Mouse (Mus musculus): Measurements from ENCODE around the gene Pakap. TPM values are rescaled to one million over a fixed set of nuclear protein-coding genes. Genes with fewer than 3 reads are reported as not detected.

Pakap gene
- polyA plus RNA-seq, 1 experiment from 2014 or later, result 1.4 TPM

GRCm38 (mm10) chr4:57829740-57830139, 261.8 kb downstream of the Pakap start:
- Histone ChIP-seq H3K4me1 (replicated peaks) (no peaks in the 10 kb centered on the region), H3K27me3 (no peaks in the 10 kb centered on the region), H3K27ac (replicated peaks) (no peak overlapping the region), H3K4me2 (no peak overlapping the region), H3K9ac (no peak overlapping the region), H3K9me3 (replicated peaks) (no peaks in the 10 kb centered on the region), H3K36me3 (replicated peaks) (no peaks in the 10 kb centered on the region), H3K4me3 (replicated peaks) (no peak overlapping the region)
- WGBS (ENCODE audit: insufficient replicate concordance), result 70% methylated on average over 3 of the region's 3 CpGs
- no peak for ATAC-seq (ENCODE audit: insufficient read depth)

- no peak overlapping the region for H3K27ac ChIP-seq (replicated peaks)
- no peak overlapping the region for H3K4me2 ChIP-seq
- H3K9me3 ChIP-seq (replicated peaks), result no peaks in the 10 kb centered on the region
- 33% methylated on average over 7 of the region's 7 CpGs for WGBS (ENCODE audit: insufficient replicate concordance)
- no peak for ATAC-seq (ENCODE audit: insufficient read depth)
- H3K4me3 ChIP-seq (replicated peaks), result no peak overlapping the region
- H3K36me3 ChIP-seq (replicated peaks), result no peaks in the 10 kb centered on the region
- no peaks in the 10 kb centered on the region for H3K27me3 ChIP-seq
- no peak overlapping the region for H3K9ac ChIP-seq
- no peaks in the 10 kb centered on the region for H3K4me1 ChIP-seq (replicated peaks)
Measured at GRCm38 (mm10) chr4:57832318-57832717, 264.3 kb downstream of the Pakap start.

- no peaks in the 10 kb centered on the region for H3K9me3 ChIP-seq (replicated peaks)
- WGBS (ENCODE audit: insufficient replicate concordance), result 42% methylated on average over 4 of the region's 4 CpGs
- no peak overlapping the region for H3K9ac ChIP-seq
- H3K36me3 ChIP-seq (replicated peaks), result no peaks in the 10 kb centered on the region
- no peak overlapping the region for H3K4me2 ChIP-seq
- ATAC-seq (ENCODE audit: insufficient read depth), result no peak
- no peaks in the 10 kb centered on the region for H3K4me1 ChIP-seq (replicated peaks)
- H3K27me3 ChIP-seq, result no peaks in the 10 kb centered on the region
- no peak overlapping the region for H3K4me3 ChIP-seq (replicated peaks)
- no peak overlapping the region for H3K27ac ChIP-seq (replicated peaks)
Measured at GRCm38 (mm10) chr4:57833060-57833459, 265.1 kb downstream of the Pakap start.

GRCm38 (mm10) chr4:57834141-57834540, 266.2 kb downstream of the Pakap start:
- no peaks in the 10 kb centered on the region for H3K4me1 ChIP-seq (replicated peaks)
- no peaks in the 10 kb centered on the region for H3K36me3 ChIP-seq (replicated peaks)
- no peak overlapping the region for H3K4me2 ChIP-seq
- no peak overlapping the region for H3K9ac ChIP-seq
- no peaks in the 10 kb centered on the region for H3K27me3 ChIP-seq
- no peak overlapping the region for H3K27ac ChIP-seq (replicated peaks)
- 48% methylated on average over 4 of the region's 4 CpGs for WGBS (ENCODE audit: insufficient replicate concordance)
- ATAC-seq (ENCODE audit: insufficient read depth), result no peak
- H3K4me3 ChIP-seq (replicated peaks), result no peak overlapping the region
- no peaks in the 10 kb centered on the region for H3K9me3 ChIP-seq (replicated peaks)

GRCm38 (mm10) chr4:57837089-57837488, 269.1 kb downstream of the Pakap start:
- Histone ChIP-seq H3K4me3 (replicated peaks) (no peak overlapping the region), H3K4me1 (replicated peaks) (no peaks in the 10 kb centered on the region), H3K9me3 (replicated peaks) (no peaks in the 10 kb centered on the region), H3K4me2 (no peak overlapping the region), H3K9ac (no peak overlapping the region), H3K36me3 (replicated peaks) (no peaks in the 10 kb centered on the region), H3K27ac (replicated peaks) (no peak overlapping the region), H3K27me3 (no peaks in the 10 kb centered on the region)
- no peak for ATAC-seq (ENCODE audit: insufficient read depth)
- WGBS (ENCODE audit: insufficient replicate concordance), result 55% methylated on average over 9 of the region's 9 CpGs

GRCm38 (mm10) chr4:57839343-57839742, 271.4 kb downstream of the Pakap start:
- Histone ChIP-seq H3K9ac (no peak overlapping the region), H3K27ac (replicated peaks) (no peak overlapping the region), H3K27me3 (no peaks in the 10 kb centered on the region), H3K4me2 (no peak overlapping the region), H3K4me1 (replicated peaks) (no peaks in the 10 kb centered on the region), H3K4me3 (replicated peaks) (no peak overlapping the region), H3K36me3 (replicated peaks) (no peaks in the 10 kb centered on the region), H3K9me3 (replicated peaks) (no peaks in the 10 kb centered on the region)
- no peak for ATAC-seq (ENCODE audit: insufficient read depth)
- 30% methylated on average over 4 of the region's 4 CpGs for WGBS (ENCODE audit: insufficient replicate concordance)

GRCm38 (mm10) chr4:57841911-57842310, 273.9 kb downstream of the Pakap start:
- H3K4me2 ChIP-seq, result no peak overlapping the region
- H3K4me3 ChIP-seq (replicated peaks), result no peak overlapping the region
- 0 out of 2 replicates have a peak, but pooled peaks cover 5% of the 10 kb centered on the region for H3K4me1 ChIP-seq (replicated peaks)
- H3K36me3 ChIP-seq (replicated peaks), result no peaks in the 10 kb centered on the region
- H3K27ac ChIP-seq (replicated peaks), result no peak overlapping the region
- H3K9ac ChIP-seq, result no peak overlapping the region
- ATAC-seq (ENCODE audit: insufficient read depth), result no peak
- no peaks in the 10 kb centered on the region for H3K27me3 ChIP-seq
- H3K9me3 ChIP-seq (replicated peaks), result no peaks in the 10 kb centered on the region
- WGBS (ENCODE audit: insufficient replicate concordance), result 15% methylated on average over 1 of the region's 1 CpGs

- Histone ChIP-seq H3K36me3 (replicated peaks) (no peaks in the 10 kb centered on the region), H3K27ac (replicated peaks) (no peak overlapping the region), H3K9ac (no peak overlapping the region), H3K4me2 (no peak overlapping the region), H3K27me3 (no peaks in the 10 kb centered on the region), H3K9me3 (replicated peaks) (no peaks in the 10 kb centered on the region), H3K4me1 (replicated peaks) (0 out of 2 replicates have a peak, but pooled peaks cover 10% of the 10 kb centered on the region), H3K4me3 (replicated peaks) (no peak overlapping the region)
- no peak for ATAC-seq (ENCODE audit: insufficient read depth)
- 60% methylated on average over 11 of the region's 11 CpGs for WGBS (ENCODE audit: insufficient replicate concordance)
Measured at GRCm38 (mm10) chr4:57842472-57843305, 274.7 kb downstream of the Pakap start.

GRCm38 (mm10) chr4:57845031-57845431, 277.1 kb downstream of the Pakap start:
- Histone ChIP-seq H3K27ac (replicated peaks) (peak overlapping the region; percentile 26; the same call in 1 of the 2 replicates), H3K4me2 (peak overlapping the region; percentile 1; the same call in 1 of the 2 replicates), H3K9me3 (replicated peaks) (no peaks in the 10 kb centered on the region), H3K4me1 (replicated peaks) (0 out of 2 replicates have a peak, but pooled peaks cover 10% of the 10 kb centered on the region), H3K27me3 (no peaks in the 10 kb centered on the region), H3K36me3 (replicated peaks) (no peaks in the 10 kb centered on the region), H3K4me3 (replicated peaks) (0 out of 2 replicates have a peak overlapping the region, but pooled peaks have one; percentile 7), H3K9ac (no peak overlapping the region)
- ATAC-seq (ENCODE audit: insufficient read depth), result 0 out of 2 replicates have a peak, but pooled peaks have one; percentile 37
- WGBS (ENCODE audit: insufficient replicate concordance), result 31% methylated on average over 10 of the region's 10 CpGs

- 41% methylated on average over 12 of the region's 12 CpGs for WGBS (ENCODE audit: insufficient replicate concordance)
- no peak for ATAC-seq (ENCODE audit: insufficient read depth)
- peak overlapping the region; percentile 7 for H3K4me3 ChIP-seq (replicated peaks)
Measured at GRCm38 (mm10) chr4:57845541-57846210, 277.7 kb downstream of the Pakap start.

GRCm38 (mm10) chr4:57846381-57846990, 278.5 kb downstream of the Pakap start:
- 30% methylated on average over 10 of the region's 12 CpGs for WGBS (ENCODE audit: insufficient replicate concordance)
- Histone ChIP-seq H3K27ac (replicated peaks) (no peak overlapping the region), H3K27me3 (no peaks in the 10 kb centered on the region), H3K9me3 (replicated peaks) (no peaks in the 10 kb centered on the region), H3K4me3 (replicated peaks) (no peak overlapping the region), H3K4me1 (replicated peaks) (0 out of 2 replicates have a peak, but pooled peaks cover 10% of the 10 kb centered on the region), H3K36me3 (replicated peaks) (no peaks in the 10 kb centered on the region), H3K9ac (no peak overlapping the region), H3K4me2 (peak overlapping the region; percentile 5; the same call in 1 of the 2 replicates)
- ATAC-seq (ENCODE audit: insufficient read depth), result no peak

More at GRCm38 (mm10) chr4:57845541-57846210, 277.7 kb downstream of the Pakap start:
- Histone ChIP-seq H3K27me3 (no peaks in the 10 kb centered on the region), H3K9ac (no peak overlapping the region), H3K27ac (replicated peaks) (peak overlapping the region; percentile 26; the same call in 1 of the 2 replicates), H3K4me1 (replicated peaks) (0 out of 2 replicates have a peak, but pooled peaks cover 10% of the 10 kb centered on the region), H3K36me3 (replicated peaks) (no peaks in the 10 kb centered on the region), H3K4me2 (peak overlapping the region; percentile 1), H3K9me3 (replicated peaks) (no peaks in the 10 kb centered on the region)

Measured in liver, embryonic 15.5 days (tissue).